Mouse (Mus musculus): Measurements from ENCODE around the gene Il1rap. TPM values are rescaled to one million over a fixed set of nuclear protein-coding genes. Genes with fewer than 3 reads are reported as not detected.

Il1rap gene
- total and polyA plus RNA-seq, 3 experiments = 5.4 to 5.9 TPM; not detected in 1

Other genes with a start within 250 kb of the Il1rap start
- not detected in 2 replicates for gene Cldn1, start 209.9 kb upstream of the Il1rap start, total RNA-seq (2012; rRNA removed)
- not detected for gene Cldn1, start 209.9 kb upstream of the Il1rap start, polyA plus RNA-seq (2012; ENCODE audit: insufficient read depth in 1 of 2, insufficient read length in 2 of 2, low read depth in 1 of 2, low replicate concordance in 2 of 2, missing spikeins in 1 of 2)
- gene Cldn16, start 118.6 kb upstream of the Il1rap start, total RNA-seq (2012; rRNA removed) = not detected in 2 replicates
- not detected for gene Cldn16, start 118.6 kb upstream of the Il1rap start, polyA plus RNA-seq (2012; ENCODE audit: insufficient read depth in 1 of 2, insufficient read length in 2 of 2, low read depth in 1 of 2, low replicate concordance in 2 of 2, missing spikeins in 1 of 2)
- not detected in 2 replicates for gene Tmem207, start 54.9 kb upstream of the Il1rap start, total RNA-seq (2012; rRNA removed)
- gene Tmem207, start 54.9 kb upstream of the Il1rap start, polyA plus RNA-seq (2012; ENCODE audit: insufficient read depth in 1 of 2, insufficient read length in 2 of 2, low read depth in 1 of 2, low replicate concordance in 2 of 2, missing spikeins in 1 of 2) = not detected

Data from MEL (cell line).